Mouse (Mus musculus) forebrain, embryonic 12.5 days (tissue): ENCODE results near the gene Rabgap1l. TPM values are rescaled to one million over a fixed set of nuclear protein-coding genes. Genes with fewer than 3 reads are reported as not detected.

Source experiments
- ATAC-seq: fragments of 200-750 bp; cut with Nextera tagmentation; 2 replicates; pipeline ENCODE4 v1.8.0; 2017; ENCODE audit warnings: moderate TSS enrichment; ENCODE audit not compliant: low FRiP score
- H3K27ac ChIP-seq: fragments of 300-500 bp; sonication (generic); 2 replicates; pipeline ENCODE4 v1.5.1; 2016; ENCODE audit warnings: mild to moderate bottlenecking
- H3K27me3 ChIP-seq: fragments of 300-500 bp; sonication (generic); 2 replicates; pipeline ENCODE4 v1.6.1; 2016; ENCODE audit warnings: mild to moderate bottlenecking
- H3K36me3 ChIP-seq: fragments of 300-500 bp; sonication (generic); replicated peaks from 2 replicates; pipeline ENCODE4 v1.6.1; 2016; ENCODE audit warnings: mild to moderate bottlenecking
- H3K4me1 ChIP-seq: fragments of 300-500 bp; sonication (generic); 2 replicates; pipeline ENCODE4 v1.6.1; 2016
- H3K4me2 ChIP-seq: fragments of 300-500 bp; sonication (generic); 2 replicates; pipeline ENCODE4 v1.6.1; 2016; ENCODE audit warnings: mild to moderate bottlenecking, moderate library complexity
- H3K4me3 ChIP-seq: fragments of 300-500 bp; sonication (generic); replicated peaks from 2 replicates; pipeline ENCODE4 v1.5.1; 2016; ENCODE audit warnings: mild to moderate bottlenecking
- H3K9ac ChIP-seq: fragments of 300-500 bp; sonication (generic); 2 replicates; pipeline ENCODE4 v1.6.1; 2016; ENCODE audit warnings: mild to moderate bottlenecking
- H3K9me3 ChIP-seq: fragments of 300-500 bp; sonication (generic); 2 replicates; pipeline ENCODE4 v1.6.1; 2016
- WGBS: fragments of 180-500 bp; shearing (Covaris S2); methylation state at CpG from one replicate; pipeline ENCODE4 v1.1.7; 2016; 5-methylcytosine and 5-hydroxymethylcytosine counted together
- polyA plus RNA-seq: library from polyadenylated mRNA; unstranded; fragments of >200 nt; fragmentation: Nextera tagmentation; extraction: Ambion mirVana; gene quantifications from 2 replicates; pipeline ENCODE4 v1.2.1, GENCODE M21; 2016

Gene Rabgap1l
- polyA plus RNA-seq, 1 experiment from 2014 or later = 19.6 TPM

- H3K27ac ChIP-seq = no peak overlapping the region
- H3K4me2 ChIP-seq = no peak overlapping the region
- H3K4me1 ChIP-seq = no peaks in the 10 kb centered on the region
- H3K9ac ChIP-seq = no peak overlapping the region
- no peaks in the 10 kb centered on the region for H3K27me3 ChIP-seq
- no peaks in the 10 kb centered on the region for H3K36me3 ChIP-seq
- no peaks in the 10 kb centered on the region for H3K9me3 ChIP-seq
- no peak for ATAC-seq
- no peak overlapping the region for H3K4me3 ChIP-seq
- 79% methylated on average over 2 of the region's 2 CpGs for WGBS
Observed at GRCm38 (mm10) chr1:160805268-160805667, 12.3 kb upstream of the Rabgap1l start.

- Histone ChIP-seq H3K4me2 (no peak overlapping the region), H3K4me3 (no peak overlapping the region), H3K9ac (no peak overlapping the region), H3K36me3 (no peaks in the 10 kb centered on the region), H3K4me1 (no peaks in the 10 kb centered on the region), H3K9me3 (no peaks in the 10 kb centered on the region), H3K27ac (no peak overlapping the region), H3K27me3 (no peaks in the 10 kb centered on the region)
- ATAC-seq = no peak
- 86% methylated on average over 3 of the region's 3 CpGs for WGBS
Observed at GRCm38 (mm10) chr1:160799972-160800371, 7.0 kb upstream of the Rabgap1l start.

- Histone ChIP-seq H3K4me2 (no peak overlapping the region), H3K4me1 (peaks cover 6% of the 10 kb centered on the region), H3K9me3 (no peaks in the 10 kb centered on the region), H3K27ac (no peak overlapping the region), H3K27me3 (0 out of 2 replicates have a peak, but pooled peaks cover 3% of the 10 kb centered on the region), H3K9ac (no peak overlapping the region), H3K36me3 (no peaks in the 10 kb centered on the region), H3K4me3 (no peak overlapping the region)
- ATAC-seq = no peak
- 72% methylated on average over 2 of the region's 2 CpGs for WGBS
Observed at GRCm38 (mm10) chr1:160795016-160795415, 2.0 kb upstream of the Rabgap1l start.

- ATAC-seq = no peak
- WGBS = 78% methylated on average over 13 of the region's 13 CpGs
- no peak overlapping the region for H3K27ac ChIP-seq
- H3K27me3 ChIP-seq = 0 out of 2 replicates have a peak, but pooled peaks cover 3% of the 10 kb centered on the region
- no peaks in the 10 kb centered on the region for H3K9me3 ChIP-seq
- no peaks in the 10 kb centered on the region for H3K36me3 ChIP-seq
- H3K4me1 ChIP-seq = peaks cover 6% of the 10 kb centered on the region
- H3K4me2 ChIP-seq = no peak overlapping the region
- H3K4me3 ChIP-seq = no peak overlapping the region
- H3K9ac ChIP-seq = no peak overlapping the region
Observed at GRCm38 (mm10) chr1:160793791-160794757, 1.1 kb upstream of the Rabgap1l start.

- peak overlapping the region; percentile 83 for H3K9ac ChIP-seq
- under 1% methylated on average over 51 of the region's 51 CpGs for WGBS
- peak overlapping the region; percentile 88 for H3K4me3 ChIP-seq
- 0 out of 2 replicates have a peak, but pooled peaks cover 3% of the 10 kb centered on the region for H3K27me3 ChIP-seq
- peaks cover 6% of the 10 kb centered on the region for H3K4me1 ChIP-seq
- no peaks in the 10 kb centered on the region for H3K36me3 ChIP-seq
- H3K4me2 ChIP-seq = peak overlapping the region; percentile 89
- ATAC-seq = peak; percentile 87
- peak overlapping the region; percentile 57; the same call in 1 of the 2 replicates for H3K27ac ChIP-seq
- H3K9me3 ChIP-seq = no peaks in the 10 kb centered on the region
Observed at GRCm38 (mm10) chr1:160792156-160792685, 790 bp downstream of the Rabgap1l start.

- Histone ChIP-seq H3K9me3 (no peaks in the 10 kb centered on the region), H3K36me3 (no peaks in the 10 kb centered on the region), H3K4me1 (peaks cover 6% of the 10 kb centered on the region), H3K27ac (no peak overlapping the region), H3K4me3 (peak overlapping the region; percentile 88), H3K9ac (peak overlapping the region; percentile 83), H3K27me3 (0 out of 2 replicates have a peak, but pooled peaks cover 3% of the 10 kb centered on the region), H3K4me2 (peak overlapping the region; percentile 89)
- peak; percentile 37; the same call in 1 of the 2 replicates for ATAC-seq
- 11% methylated on average over 20 of the region's 20 CpGs for WGBS
Observed at GRCm38 (mm10) chr1:160791381-160792155, 1.4 kb downstream of the Rabgap1l start.

GRCm38 (mm10) chr1:160790630-160791029 lies 2.4 kb downstream of the Rabgap1l start:
- H3K36me3 ChIP-seq = no peaks in the 10 kb centered on the region
- no peak overlapping the region for H3K4me3 ChIP-seq
- H3K9ac ChIP-seq = no peak overlapping the region
- H3K27me3 ChIP-seq = 0 out of 2 replicates have a peak, but pooled peaks cover 3% of the 10 kb centered on the region
- no peak overlapping the region for H3K4me2 ChIP-seq
- no peak for ATAC-seq
- H3K9me3 ChIP-seq = no peaks in the 10 kb centered on the region
- peaks cover 6% of the 10 kb centered on the region for H3K4me1 ChIP-seq
- no peak overlapping the region for H3K27ac ChIP-seq

- Histone ChIP-seq H3K27ac (no peak overlapping the region), H3K27me3 (0 out of 2 replicates have a peak, but pooled peaks cover 3% of the 10 kb centered on the region), H3K9ac (no peak overlapping the region), H3K4me1 (peaks cover 6% of the 10 kb centered on the region), H3K4me3 (no peak overlapping the region), H3K4me2 (no peak overlapping the region), H3K36me3 (no peaks in the 10 kb centered on the region), H3K9me3 (no peaks in the 10 kb centered on the region)
- no peak for ATAC-seq
- WGBS = 80% methylated on average over 3 of the region's 3 CpGs
Observed at GRCm38 (mm10) chr1:160789876-160790275, 3.1 kb downstream of the Rabgap1l start.

- 86% methylated on average over 1 of the region's 1 CpGs for WGBS
- ATAC-seq = no peak
- peaks cover 6% of the 10 kb centered on the region for H3K4me1 ChIP-seq
- H3K9ac ChIP-seq = no peak overlapping the region
- no peak overlapping the region for H3K27ac ChIP-seq
- no peak overlapping the region for H3K4me3 ChIP-seq
- no peak overlapping the region for H3K4me2 ChIP-seq
- H3K27me3 ChIP-seq = no peaks in the 10 kb centered on the region
- no peaks in the 10 kb centered on the region for H3K9me3 ChIP-seq
- no peaks in the 10 kb centered on the region for H3K36me3 ChIP-seq
Observed at GRCm38 (mm10) chr1:160787926-160788325, 5.1 kb downstream of the Rabgap1l start.

- Histone ChIP-seq H3K9ac (no peak overlapping the region), H3K9me3 (no peaks in the 10 kb centered on the region), H3K27me3 (no peaks in the 10 kb centered on the region), H3K27ac (no peak overlapping the region), H3K4me2 (no peak overlapping the region), H3K36me3 (no peaks in the 10 kb centered on the region), H3K4me1 (peaks cover 6% of the 10 kb centered on the region), H3K4me3 (no peak overlapping the region)
- 85% methylated on average over 3 of the region's 3 CpGs for WGBS
- ATAC-seq = no peak
Observed at GRCm38 (mm10) chr1:160787164-160787563, 5.8 kb downstream of the Rabgap1l start.

GRCm38 (mm10) chr1:160786571-160786970 lies 6.4 kb downstream of the Rabgap1l start:
- Histone ChIP-seq H3K4me2 (no peak overlapping the region), H3K27ac (no peak overlapping the region), H3K27me3 (no peaks in the 10 kb centered on the region), H3K9me3 (no peaks in the 10 kb centered on the region), H3K36me3 (no peaks in the 10 kb centered on the region), H3K4me3 (no peak overlapping the region), H3K9ac (no peak overlapping the region), H3K4me1 (peaks cover 3% of the 10 kb centered on the region)
- 91% methylated on average over 3 of the region's 3 CpGs for WGBS
- ATAC-seq = no peak

GRCm38 (mm10) chr1:160785681-160786225 lies 7.3 kb downstream of the Rabgap1l start:
- 82% methylated on average over 4 of the region's 4 CpGs for WGBS
- H3K4me2 ChIP-seq = no peak overlapping the region

More at GRCm38 (mm10) chr1:160785681-160786225, 7.3 kb downstream of the Rabgap1l start:
- no peaks in the 10 kb centered on the region for H3K36me3 ChIP-seq
- no peak for ATAC-seq
- no peaks in the 10 kb centered on the region for H3K9me3 ChIP-seq
- no peaks in the 10 kb centered on the region for H3K4me1 ChIP-seq
- H3K27me3 ChIP-seq = no peaks in the 10 kb centered on the region
- no peak overlapping the region for H3K9ac ChIP-seq
- H3K27ac ChIP-seq = no peak overlapping the region
- H3K4me3 ChIP-seq = no peak overlapping the region
